Mouse (Mus musculus): ENCODE data around the gene Kif5a.

DNA sequence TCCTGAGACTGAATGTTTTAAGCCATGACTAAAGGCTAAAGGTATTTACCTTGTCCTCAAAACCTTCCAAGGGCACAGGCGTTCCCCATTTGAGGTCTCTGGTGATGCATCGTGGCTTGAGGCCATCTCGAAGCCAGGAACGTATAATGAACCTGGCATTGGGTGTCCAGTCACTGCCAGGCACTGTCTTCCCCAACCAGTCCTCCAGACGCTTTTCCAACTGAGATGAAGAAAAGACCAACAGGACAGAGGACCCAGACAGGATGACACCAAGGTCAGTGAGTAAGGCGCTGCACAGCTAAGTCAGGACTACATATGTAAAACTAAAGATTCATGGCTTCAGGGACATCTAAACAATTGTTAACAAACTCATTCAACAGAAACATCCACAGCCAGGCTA lies 37.2 kb upstream of the Kif5a start:
- no peak for TF ChIP-seq CTCF (IDR thresholded peaks at IDR 0.05; ENCODE audit: low read depth)
- TF ChIP-seq EP300 (IDR thresholded peaks at IDR 0.05; ENCODE audit: low read depth) = no peak

All from liver, embryonic 14.5 days (tissue).